Mouse (Mus musculus): Measurements from ENCODE around the gene Gnaz. TPM values are rescaled to one million over a fixed set of nuclear protein-coding genes. Genes with fewer than 3 reads are reported as not detected.
"Not testable (repeated sequence)": the region's sequence is repeated elsewhere in the genome, so short reads cannot be mapped to it uniquely, and the experiment has no call there.

Gene Gnaz
- total RNA-seq, 2 experiments from 2014 or later: 104 to 111 TPM

DNA sequence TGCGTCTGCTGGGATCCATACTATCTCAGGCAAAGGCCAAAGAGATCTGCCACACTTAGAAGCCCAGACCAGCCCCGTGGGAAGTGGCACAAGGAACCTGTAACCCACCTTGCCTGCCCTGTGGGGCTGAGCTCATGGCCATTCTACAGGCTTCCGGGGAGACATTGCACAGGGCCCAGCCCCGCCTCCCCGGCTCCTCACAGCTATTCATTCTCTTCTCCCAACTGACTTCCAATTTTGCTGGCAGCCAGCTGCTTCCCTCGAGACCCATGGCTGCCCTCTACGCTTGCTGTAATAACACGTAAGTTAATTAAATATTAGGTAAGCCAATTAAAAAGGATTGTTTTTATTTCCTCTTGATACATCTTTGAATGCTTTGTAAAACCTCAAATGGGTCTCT is 59.5 kb downstream of the Gnaz start:
- DNase-seq (ENCODE audit: low spot score in 2 of 2): no peak

DNA sequence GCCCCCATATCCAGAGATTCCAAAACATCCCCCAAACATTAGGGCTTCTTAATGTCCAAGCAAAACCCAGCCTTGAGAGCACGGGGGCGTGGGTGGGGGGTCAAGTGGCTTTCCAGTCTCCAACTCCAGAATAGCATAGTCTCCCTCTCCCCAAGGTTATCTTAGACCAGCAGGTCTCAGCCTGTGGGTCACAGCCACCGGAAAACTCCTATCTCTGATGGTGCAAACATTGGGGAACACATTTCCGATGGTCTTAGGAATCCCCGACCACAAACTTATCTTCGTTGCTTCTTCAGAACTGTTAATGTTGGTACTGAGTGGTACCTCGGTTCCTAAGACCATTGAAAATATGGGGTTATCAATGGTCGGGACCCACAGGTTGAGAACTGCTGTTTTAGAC is 61.8 kb downstream of the Gnaz start:
- no peak for DNase-seq (ENCODE audit: low spot score in 2 of 2)

DNA sequence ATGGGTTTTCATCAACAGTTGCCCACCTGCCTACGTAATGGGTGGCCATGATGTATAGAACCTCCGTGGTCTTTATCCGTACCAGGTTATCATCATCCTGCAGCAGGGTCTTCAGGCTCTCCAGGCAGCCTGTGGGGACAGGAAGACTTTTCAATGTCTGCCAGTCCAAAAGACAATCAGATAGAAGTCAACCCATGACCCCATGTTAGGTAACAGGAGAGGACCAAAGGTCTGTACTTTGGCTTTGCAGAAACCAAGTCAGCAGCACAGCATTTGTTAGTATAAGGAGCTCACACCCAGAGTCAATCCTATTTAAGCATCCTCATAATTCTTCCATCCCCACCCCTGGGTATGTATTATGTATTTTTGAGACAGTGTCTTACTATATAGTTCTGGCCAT is 62.7 kb downstream of the Gnaz start:
- DNase-seq (ENCODE audit: low spot score in 2 of 2): no peak

DNA sequence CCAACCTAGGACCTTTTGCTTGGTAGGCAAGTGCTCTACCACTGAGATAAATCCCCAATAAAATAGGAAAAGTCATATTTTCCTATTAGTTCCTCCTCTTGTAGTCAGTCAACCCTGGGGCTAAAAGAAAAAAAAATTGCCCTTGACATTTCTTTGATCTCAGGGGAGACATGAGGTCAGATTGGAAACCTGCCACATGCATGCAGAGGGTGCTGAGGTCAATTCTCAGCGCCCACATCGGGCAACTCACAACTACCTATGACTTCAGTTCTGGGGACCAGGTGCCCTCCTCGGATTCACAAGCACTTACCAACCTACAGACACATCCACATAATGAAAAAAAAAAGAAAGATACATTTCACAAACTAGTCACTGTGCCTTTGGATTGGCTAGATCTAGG is 63.3 kb downstream of the Gnaz start:
- DNase-seq (ENCODE audit: low spot score in 2 of 2): no peak

DNA sequence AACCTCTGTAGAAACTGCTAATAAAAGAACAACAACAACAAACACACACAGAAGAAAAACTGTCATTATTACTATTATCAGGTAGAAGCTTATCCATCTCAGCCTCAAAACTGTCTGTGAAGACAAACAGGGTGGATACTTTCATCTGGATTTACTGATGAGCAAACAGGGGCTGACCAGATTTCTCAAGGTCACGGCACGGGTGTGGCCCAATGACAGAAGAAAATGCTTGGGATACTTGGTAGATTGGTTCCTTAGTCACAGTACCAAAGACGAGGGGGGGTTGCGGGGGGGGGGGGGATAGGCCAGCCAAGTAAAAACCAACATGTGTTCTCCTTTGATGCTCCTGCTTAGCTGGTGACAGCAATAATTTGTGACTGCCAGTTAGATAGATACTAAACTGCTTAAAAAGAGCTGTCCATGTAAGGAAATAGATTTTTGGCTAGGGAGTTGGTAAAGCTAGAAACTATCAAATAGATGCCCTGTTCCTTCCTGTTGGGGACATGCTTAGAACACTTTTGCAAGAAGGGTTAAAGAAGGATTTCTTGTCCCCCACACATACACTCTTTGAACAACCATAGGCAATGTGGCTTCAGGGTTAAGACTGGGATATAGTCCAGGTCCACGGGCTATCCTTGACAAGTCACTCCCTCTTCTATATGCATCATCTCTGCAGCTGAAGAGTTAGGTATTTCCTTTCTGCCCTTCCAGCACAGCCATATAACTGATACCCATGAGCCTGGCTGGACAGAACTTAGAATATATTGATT is 64.6 kb downstream of the Gnaz start:
- no peak for DNase-seq (ENCODE audit: low spot score in 2 of 2)

DNA sequence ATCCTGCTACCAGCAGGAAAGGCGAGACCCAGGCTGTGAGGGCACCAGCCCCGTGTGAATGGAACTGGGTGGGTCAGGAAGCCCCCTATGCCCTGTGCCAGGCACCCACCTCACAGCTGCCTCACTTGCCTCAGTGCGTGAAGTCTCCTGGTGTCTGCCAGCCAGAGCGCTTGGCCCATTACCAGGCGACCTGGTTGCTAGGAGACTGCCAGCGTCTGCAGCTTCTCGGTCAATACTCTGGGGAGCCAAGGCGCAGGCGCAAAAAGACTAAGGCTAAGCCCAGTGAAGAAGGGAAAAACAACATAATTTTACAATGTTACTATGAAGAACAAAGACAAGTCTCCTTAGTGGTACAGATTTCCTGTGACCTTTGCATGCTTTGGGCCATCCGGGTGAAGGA is 65.4 kb downstream of the Gnaz start, which contains the start of gene Rsph14:
Gene Rsph14, minus strand, starts transcription at position 192 of the 400 bp plus-strand sequence.
- peak; percentile 79 to 87 for DNase-seq (ENCODE audit: low spot score in 2 of 2)

DNA sequence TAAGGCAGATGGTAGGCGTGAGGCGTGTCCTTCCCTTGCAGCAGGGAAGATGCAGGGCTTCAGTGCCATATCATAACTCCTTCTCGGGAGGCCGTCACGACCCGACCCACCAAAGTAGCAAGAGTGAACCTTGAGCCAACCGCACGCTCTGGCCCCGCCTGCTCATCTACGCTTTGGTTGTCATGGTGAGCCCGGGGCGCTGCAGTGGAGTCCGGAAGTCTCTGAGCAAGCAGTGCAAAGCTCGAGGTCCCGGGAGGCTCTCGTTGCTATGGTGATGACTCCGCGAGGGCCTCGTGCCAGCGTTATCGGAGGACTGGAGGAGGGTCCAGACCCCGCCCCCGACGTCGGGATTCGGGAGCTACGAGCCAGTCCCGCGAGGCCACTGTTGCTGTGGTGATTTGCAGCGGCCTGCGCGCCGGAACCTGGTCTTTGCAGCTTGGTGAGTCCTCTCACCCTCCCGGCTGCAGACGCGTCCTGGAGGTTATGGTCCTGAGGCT is 70.0 kb downstream of the Gnaz start, which contains the start of gene Rab36:
Gene Rab36, plus strand, starts transcription at position 176 of the 497 bp plus-strand sequence.
- peak; percentile 90 to 95 for DNase-seq (ENCODE audit: low spot score in 2 of 2)

DNA sequence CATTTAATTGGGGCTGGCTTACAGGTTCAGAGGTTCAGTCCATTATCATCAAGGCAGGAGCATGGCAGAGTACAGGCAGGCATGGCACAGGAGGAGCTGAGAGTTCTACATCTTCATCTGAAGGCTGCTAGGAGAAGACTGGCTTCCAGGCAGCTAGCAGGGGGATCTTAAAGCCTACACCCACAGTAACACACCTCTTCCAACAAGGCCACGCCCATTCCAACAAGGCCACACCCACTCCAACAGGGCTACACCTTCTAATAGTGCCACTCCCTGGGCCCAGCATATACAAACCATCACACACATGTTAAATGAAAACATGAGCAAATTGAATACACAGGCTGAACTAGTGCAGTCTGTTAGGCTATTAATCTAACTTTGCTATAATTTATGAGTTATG is 75.1 kb downstream of the Gnaz start:
- not testable (repeated sequence) for DNase-seq (ENCODE audit: low spot score in 2 of 2)

DNA sequence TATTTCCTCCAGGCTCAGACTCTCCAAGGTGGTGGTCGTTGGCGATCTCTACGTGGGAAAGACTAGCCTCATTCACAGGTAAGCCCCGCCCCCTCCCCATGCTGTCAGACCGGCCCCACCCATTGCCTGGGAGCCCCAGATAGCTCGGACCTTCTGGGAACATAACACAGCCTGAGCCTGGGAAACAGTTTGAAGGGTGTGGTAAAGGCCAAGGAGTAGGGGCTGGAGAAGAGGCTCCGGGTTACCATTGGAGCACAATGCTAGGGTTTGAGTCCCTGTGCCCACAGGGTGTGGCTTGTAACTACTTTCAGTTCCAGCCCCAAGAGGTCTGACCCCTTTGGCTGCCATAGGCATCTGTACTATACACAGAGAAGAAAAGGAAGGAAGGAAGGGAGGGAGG is 77.5 kb downstream of the Gnaz start:
- no peak for DNase-seq (ENCODE audit: low spot score in 2 of 2)

DNA sequence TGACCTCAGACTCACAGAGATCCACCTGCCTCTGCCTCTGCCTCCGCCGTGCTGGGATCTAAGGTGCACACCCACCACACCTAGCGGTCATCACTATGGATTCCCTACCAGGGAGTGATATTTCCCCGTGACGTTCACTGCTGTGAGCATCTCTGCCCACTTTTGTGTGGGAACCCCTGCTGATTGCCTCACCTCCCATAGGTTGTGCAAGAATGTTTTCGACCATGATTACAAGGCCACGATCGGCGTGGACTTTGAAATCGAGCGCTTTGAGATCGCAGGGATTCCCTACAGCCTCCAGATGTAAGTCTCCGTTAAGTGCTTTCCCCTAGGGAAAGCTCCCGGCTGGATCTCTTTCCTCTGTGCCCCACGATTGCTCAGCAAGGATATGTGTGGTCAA is 78.9 kb downstream of the Gnaz start:
- no peak for DNase-seq (ENCODE audit: low spot score in 2 of 2)

DNA sequence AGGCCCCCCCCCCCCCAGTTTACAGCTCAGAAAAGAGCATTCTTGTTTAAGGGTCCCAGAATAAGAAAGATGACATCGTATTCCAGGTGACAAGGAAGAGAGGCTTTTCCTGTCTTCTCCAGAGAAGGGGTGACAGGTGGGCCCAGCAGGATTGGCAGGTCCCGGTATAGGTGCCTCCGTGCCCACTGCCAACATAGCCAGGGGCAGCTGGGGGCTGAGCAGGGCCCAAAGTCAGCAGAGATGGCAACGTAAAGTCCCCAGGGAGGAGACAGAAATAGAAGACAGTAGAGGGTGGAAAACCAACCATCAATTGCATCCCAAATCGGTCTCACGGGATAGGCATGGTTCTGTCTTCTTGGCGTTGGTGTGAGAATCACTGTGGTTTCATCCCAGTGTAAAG is 81.7 kb downstream of the Gnaz start:
- DNase-seq (ENCODE audit: low spot score in 2 of 2): no peak

DNA sequence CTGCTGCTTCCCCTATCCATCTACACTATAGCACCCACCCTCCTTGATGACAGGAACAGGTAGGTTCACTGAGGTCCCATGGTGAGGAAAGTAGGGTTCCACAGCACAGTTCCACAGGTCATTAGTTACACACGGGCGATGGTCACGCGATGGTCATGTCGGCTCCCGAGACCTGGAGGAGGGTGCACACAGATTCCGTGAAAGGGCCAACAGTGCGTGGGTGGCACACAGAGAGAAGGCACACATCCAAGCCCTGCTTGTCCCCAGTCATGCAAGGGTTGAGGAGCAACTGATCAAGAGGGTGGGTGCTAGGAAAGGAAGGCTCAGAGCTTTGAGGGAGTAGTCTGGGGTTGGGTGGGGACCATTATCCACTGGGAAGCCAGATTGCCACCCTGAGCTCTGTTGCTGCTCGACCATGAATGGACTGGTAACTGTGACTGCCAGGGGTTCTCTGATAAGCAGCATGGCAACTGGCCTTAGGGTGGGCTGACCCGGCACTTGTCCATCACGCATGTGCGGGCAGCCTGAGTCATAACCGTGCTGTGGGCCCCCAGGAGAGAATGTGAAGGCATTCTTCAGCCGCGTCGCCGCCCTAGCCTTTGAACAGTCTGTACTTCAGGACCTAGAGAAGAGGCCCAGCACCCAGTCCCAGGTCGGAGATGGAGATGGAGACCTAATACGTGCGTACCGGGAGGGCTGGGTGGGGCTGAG is 84.5 kb downstream of the Gnaz start:
- DNase-seq (ENCODE audit: low spot score in 2 of 2): no peak

DNA sequence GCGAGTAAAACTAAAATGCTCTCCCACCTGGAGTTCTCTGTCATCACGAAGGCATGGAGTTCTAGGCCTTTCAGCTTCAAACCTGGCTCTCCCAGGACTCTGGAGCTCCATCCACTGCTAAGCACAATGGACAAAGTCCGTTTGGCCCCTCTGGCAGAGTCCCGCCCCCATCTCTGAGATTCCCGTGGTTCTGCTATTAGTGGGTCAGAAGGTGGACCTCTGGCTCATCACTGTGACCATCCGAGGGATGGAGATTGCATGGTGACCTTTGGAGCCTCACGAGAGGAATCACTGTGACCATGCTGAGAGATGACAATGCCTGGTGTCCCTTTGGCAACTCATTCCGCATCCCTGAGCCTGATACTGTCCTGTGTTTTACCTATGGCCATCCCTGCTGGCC is 85.9 kb downstream of the Gnaz start:
- no peak for DNase-seq (ENCODE audit: low spot score in 2 of 2)

DNA sequence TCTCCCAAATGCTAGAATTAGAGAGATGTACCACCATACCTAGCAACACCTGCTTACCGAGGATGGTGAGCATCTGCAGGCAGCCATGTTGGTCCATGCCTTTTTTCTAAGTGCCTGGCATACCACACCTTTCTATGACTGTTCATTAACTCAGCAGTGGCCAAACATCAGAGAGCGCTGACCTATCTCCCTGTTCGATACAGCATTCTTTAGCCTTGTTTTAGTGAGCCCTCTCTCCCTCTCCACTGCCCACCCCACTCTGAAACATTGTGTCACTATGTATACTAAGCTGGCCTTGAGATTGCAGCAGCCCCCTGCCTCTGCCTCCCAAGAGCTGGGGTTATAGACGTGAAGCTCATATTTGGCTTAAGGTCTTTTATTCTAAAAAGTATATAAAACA is 86.7 kb downstream of the Gnaz start:
- no peak for DNase-seq (ENCODE audit: low spot score in 2 of 2)

DNA sequence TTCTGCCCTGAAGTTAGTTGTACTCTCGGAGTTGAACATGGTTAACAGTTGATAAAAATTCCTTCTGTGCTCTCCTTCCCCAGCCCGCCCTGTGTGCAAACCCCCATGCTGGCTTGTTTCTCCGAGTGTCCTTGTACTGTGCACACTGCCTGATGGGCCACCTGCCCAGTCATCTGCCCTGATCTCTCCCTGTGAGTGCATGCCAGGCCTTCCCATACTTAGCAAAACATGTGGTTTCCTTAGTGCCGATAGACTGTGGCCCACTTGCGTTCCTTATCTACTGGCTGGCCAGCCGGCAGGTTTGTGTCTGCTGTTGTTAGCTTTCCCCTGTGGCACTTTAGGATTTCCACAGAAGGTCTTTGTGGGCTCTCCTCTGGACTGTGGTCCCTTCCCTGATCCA is 87.1 kb downstream of the Gnaz start:
- DNase-seq (ENCODE audit: low spot score in 2 of 2): no peak

DNA sequence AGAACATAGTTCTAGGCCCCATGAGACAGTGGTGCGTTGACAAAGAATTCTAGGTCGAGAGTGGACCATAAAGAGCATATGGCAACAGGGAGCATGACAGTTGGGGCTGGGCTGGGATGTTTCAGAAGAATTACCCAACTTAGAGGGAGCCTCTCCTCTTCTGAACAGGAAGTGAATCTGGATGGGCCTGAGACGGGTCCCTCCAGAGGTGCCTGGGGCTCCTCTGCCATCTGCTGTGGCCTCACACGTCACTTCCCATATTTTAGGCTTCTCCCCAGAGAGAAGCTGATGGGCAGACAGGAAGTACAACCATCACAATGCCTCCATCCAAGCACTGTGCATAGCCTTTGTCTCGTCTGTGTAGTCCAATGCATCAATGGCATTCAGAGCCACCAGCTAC is 88.7 kb downstream of the Gnaz start:
- no peak for DNase-seq (ENCODE audit: low spot score in 2 of 2)

DNA sequence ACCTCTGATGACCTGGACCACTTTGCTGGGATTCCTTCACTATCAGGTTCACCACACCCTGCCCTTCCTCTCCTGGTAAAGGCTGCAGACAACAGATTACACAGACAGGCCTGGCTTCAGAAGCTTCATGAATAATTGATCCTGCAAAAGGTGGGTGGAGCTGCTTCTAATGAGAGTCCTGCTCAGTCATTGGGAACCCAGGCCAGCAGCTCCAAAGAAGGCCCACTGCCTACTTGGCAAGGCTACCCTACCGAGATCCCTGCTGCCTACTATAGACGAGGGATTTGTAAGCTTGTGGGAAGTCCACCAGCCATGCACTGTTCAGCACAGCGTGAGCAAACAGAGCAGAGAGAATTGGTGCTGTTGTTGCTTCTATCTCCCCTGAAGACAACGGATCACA is 89.3 kb downstream of the Gnaz start:
- DNase-seq (ENCODE audit: low spot score in 2 of 2): peak; percentile 40 to 60

DNA sequence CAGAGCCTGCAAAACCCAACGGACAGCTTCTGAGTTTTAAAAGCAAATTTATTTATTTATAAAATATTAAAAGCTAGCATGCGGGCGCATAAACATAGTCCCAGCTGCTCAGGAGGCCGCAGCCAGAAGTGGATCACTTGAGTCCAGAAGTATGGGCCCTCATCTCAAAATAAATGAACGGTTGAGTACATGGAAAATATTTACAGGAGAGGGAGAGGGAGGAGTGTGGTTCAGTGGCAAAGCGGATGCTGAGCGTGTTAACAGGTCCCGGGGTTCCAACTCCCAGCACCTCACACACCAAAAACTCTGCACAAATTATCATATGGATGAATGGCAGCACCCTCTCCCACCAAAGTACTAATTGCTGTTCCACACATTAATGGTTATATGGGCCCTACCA is 91.4 kb downstream of the Gnaz start:
- DNase-seq (ENCODE audit: low spot score in 2 of 2): no peak

DNA sequence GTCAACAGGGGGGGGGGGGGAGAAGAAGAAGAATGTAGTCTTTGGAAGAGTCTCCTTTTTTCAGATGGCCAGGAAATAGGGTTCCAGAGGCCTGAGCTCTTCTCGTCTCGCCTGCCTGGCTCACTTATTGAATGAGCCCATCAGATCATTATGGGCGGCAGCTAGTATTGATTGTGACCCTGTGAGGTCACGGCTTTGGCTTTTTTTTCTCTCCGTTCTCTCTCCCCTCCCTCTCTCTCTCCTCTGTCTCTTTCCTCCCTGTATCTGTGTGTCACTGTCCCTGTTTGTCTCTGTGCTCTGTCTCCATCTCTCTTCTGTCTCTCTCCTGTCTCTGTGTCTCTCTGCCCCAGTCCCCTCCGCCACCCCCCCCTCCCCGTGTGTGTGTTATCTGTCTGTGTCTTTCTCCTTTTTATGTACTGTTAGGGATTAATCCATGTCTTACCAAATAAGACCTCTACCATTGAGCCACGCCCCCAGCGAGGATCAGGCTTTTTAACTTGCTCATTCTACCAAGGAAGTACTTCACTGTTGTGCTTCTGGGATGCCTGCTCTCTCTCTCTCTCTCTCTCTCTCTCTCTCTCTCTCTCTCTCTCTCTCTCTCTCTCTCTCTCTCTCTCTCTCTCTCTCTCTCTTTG is 91.9 kb downstream of the Gnaz start:
- DNase-seq (ENCODE audit: low spot score in 2 of 2): no peak

DNA sequence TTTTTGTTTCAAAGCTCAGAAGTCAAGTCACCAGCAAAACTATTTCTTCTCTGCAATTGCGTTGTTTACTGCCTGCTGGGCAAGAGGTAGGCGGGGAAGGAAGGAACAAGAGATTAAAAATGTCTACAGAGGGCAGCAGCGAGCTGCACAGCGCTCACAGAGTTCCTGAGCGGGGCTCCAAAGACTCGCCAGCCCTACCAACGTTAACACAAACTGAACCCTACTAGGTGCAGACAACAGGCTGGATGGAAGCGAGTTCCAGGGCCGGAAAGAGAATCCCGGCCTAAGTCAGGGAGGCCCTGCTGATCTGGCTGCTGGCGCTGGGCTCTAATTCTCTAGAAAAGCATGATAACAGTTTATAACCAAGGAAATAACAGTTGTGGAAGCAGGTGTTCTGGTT is 92.4 kb downstream of the Gnaz start:
- DNase-seq (ENCODE audit: low spot score in 2 of 2): peak; percentile 76 to 88

DNA sequence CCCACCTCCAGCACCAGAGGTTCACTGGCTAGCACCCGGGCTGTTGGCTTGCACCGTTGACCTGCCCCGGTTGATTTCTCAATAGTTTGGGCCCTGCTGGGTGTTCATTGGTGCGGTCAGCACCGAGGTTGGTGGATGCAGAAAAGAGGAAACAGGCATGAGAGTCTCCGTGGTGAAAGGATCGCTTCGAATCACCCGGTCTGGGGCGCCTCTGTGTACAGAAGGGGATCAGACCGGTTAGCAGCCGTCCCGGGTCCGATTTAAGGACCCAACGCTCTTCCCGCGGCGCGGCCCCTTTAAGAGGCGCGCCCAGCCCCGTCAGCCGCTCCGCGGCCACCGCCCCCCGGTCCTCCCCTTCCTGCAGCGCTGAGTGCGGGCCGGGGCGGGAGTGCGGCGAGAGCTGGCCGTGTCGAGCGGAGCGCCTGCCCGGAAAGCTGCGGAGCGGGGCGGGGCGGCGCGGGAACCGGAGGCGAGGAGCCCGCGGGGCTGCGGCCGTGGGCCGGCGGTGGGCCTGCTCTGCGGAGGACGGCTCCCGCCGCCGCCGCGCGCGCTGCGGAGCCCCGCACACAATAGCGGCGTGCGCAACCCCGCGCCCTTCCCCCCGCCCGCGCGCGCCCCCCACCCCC is 93.4 kb downstream of the Gnaz start, which contains the start of gene Bcr:
Gene Bcr, plus strand, starts transcription at position 376 of the 626 bp plus-strand sequence.
- peak; percentile 70 to 77 for DNase-seq (ENCODE audit: low spot score in 2 of 2)
